Mouse (Mus musculus) R1 (cell line): ENCODE results near the gene Lpar5.
A peak's percentile ranks its signal among the peaks of the same experiment; 100 is the strongest.
"Not testable (repeated sequence)": the region's sequence is repeated elsewhere in the genome, so short reads cannot be mapped to it uniquely, and the experiment has no call there.

Experiments
- DNase-seq: peaks from one replicate; pipeline ENCODE4 v3.0.0-alpha.2; 2018; ENCODE audit warnings: low read depth, low spot score

The Lpar5 gene

GRCm38 (mm10) chr6:125067571-125067995 lies at the start of gene Lpar5:
TSS of gene Lpar5 (plus strand) at chr6:125067920.
- DNase-seq = peak; percentile 78

GRCm38 (mm10) chr6:125030532-125030931 lies 37.2 kb upstream of the Lpar5 start:
- DNase-seq = peak; percentile 76

GRCm38 (mm10) chr6:125031604-125032003 lies 36.1 kb upstream of the Lpar5 start:
- no peak for DNase-seq

DNA sequence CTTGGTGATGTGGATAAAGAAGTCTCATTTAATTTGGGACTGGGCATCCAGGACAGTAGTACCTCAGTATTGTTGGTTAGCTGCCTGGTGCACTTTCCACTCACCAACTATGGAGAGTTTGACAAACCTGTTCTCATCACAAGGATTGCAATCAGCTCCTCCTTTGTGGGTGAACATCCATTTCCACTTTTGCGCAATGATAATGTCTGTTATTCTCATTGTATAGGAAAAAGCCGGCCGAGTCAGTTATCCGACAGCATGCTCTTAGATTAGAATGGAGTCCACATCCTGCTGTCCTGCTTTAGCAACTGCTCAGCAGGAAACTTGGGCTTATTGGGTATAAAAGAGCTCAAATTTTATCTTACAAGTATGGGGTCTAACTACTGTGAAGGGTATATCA lies 29.1 kb upstream of the Lpar5 start:
- DNase-seq = no peak

GRCm38 (mm10) chr6:125039131-125039530 lies 28.6 kb upstream of the Lpar5 start:
- no peak for DNase-seq

GRCm38 (mm10) chr6:125039533-125040153 lies 28.1 kb upstream of the Lpar5 start, which contains the start of gene Ing4:
TSS of gene Ing4 (plus strand) at chr6:125039760.
- DNase-seq = peak; percentile 100

DNA sequence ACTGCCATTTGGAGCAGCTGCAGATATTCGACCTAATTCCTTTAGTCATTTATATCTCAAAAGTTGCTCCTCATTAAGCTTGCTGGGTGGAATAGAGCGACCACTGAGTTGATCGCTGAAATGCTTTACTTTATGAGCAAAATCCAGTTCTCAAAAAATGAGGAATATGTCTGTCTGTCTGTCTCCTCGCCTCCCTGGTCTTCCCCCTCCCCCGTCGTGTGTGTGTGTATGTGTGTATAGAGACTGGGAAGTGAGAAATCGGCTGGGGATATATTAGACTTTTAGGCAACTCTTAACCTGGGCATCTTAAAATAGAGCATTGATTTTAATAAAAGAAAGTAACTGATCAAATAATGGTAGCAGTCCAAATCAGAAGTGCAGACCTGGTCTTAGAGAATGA lies 27.5 kb upstream of the Lpar5 start:
- peak; percentile 23 for DNase-seq

DNA sequence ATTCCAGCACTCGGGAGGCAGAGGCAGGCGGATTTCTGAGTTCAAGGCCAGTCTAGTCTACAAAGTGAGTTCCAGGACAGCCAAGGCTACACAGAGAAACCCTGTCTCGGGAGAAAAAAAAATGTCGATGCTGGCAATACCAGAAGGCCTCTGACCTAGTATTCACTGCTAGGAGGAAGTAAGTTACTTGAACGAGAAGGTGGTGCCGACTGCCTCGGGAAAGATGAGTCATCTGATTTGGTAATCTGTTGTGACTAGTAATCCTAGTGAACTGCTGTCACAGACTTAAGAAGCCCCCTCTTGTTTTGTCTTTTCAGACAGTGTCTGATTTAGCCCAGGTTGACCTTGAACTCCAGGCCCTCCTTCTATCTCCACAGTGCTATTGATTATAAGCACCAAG lies 26.7 kb upstream of the Lpar5 start:
- peak; percentile 28 for DNase-seq

- no peak for DNase-seq
Measured at GRCm38 (mm10) chr6:125042081-125042480, 25.6 kb upstream of the Lpar5 start.

DNA sequence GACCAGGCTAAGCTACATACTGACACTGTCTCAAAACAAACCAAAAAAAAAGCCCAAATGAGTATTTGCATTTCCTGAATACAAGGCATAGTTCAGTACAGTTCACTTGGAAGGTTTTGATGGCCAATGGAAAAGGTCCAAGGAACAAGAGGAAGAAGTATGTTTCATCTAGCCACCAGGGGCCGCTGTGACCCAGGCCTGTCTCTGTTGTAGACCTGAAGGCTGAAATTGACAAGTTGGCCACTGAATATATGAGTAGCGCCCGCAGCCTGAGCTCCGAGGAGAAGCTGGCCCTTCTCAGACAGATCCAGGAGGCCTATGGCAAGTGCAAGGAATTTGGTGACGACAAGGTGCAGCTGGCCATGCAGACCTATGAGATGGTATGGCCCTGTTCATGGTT lies 21.0 kb upstream of the Lpar5 start:
- DNase-seq = peak; percentile 90

DNA sequence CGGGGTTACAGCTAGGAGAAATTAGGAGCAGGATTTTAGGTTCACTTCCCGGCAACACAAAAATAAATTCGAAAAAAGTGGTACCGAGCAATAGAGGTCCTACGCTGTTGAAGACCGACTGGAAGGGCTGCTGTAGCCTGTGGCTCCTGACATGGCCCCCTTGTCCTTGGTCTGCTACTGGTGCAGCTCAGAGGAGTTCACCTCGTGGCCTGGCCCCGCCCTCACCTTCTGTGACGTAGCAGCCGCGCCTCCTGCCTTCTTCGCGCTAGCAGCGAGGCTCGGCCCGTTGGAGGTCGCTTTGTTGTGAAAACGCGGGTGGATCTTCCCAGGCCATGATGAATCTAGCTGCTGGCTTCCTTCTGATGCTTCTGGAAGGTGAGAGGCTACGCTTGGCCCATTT lies 18.0 kb upstream of the Lpar5 start, which contains the start of gene Acrbp:
TSS of gene Acrbp (plus strand) at position 12 of the 400 bp plus-strand sequence.
- peak; percentile 83 for DNase-seq

DNA sequence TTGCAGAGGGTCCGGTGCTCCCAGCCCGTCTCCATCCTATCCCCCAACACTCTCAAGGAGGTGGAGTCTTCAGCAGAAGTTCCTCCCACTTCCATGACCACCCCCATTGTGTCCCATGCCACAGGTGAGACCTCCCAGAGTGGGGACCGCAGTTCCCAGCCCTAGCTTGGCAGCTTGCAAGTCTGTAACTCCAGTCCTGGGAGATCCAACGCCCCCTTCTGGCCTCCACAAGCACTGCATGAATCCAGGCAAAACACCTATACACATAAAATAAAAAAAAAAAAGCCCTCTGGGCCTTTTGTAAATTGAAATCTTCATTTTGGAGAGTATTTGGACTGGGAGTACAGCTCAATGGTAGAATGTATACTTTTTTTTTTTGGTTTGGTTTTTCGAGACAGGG lies 16.5 kb upstream of the Lpar5 start:
- DNase-seq = peak; percentile 81

DNA sequence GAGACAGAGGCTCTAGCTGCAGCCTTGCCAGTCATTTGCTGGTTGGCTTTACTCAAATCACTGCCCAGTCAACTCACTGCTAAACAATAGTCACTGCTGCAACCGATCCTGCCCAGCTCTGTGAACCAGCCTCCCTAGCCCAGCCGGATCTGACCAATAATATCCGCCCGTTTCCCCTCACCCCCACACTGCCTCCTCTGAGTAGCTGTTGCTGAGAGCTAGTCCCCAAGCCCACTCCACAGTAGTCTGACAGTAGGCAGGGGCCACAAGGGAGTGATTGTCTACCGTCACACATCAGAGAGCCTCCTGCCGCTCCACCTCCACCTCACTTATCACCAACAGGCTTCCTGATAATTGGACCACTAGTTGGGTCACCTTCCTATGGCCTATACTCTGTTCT lies 6.2 kb upstream of the Lpar5 start:
- DNase-seq = no peak

- DNase-seq = no peak
Measured at GRCm38 (mm10) chr6:125062511-125062910, 5.2 kb upstream of the Lpar5 start.

DNA sequence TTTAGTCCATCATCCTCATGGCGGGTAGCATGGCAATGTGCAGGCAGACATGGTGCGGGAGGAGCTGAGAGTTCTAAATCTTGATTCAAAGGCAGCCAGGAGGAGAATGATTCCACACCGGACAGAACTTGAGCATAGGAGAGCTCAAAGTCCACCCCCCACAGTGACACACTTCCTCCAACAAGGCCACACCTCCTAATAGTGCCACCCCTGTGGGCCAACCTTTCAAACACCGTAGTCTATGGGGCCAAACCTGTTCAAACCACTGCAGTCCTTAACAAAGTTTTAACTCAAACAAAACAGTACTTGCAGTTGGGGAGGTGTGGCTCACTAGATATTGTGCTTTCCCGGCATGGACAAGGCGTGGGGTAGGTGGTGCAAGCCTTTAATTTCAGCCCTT lies 3.8 kb upstream of the Lpar5 start:
- DNase-seq = peak; percentile 75

GRCm38 (mm10) chr6:125065223-125065622 lies 2.5 kb upstream of the Lpar5 start:
- not testable (repeated sequence) for DNase-seq

GRCm38 (mm10) chr6:125071170-125071895 lies 3.6 kb downstream of the Lpar5 start:
- peak; percentile 67 for DNase-seq

- DNase-seq = peak; percentile 77
Measured at GRCm38 (mm10) chr6:125071896-125072279, 4.2 kb downstream of the Lpar5 start.

GRCm38 (mm10) chr6:125073825-125074224 lies 6.1 kb downstream of the Lpar5 start:
- DNase-seq = no peak

DNA sequence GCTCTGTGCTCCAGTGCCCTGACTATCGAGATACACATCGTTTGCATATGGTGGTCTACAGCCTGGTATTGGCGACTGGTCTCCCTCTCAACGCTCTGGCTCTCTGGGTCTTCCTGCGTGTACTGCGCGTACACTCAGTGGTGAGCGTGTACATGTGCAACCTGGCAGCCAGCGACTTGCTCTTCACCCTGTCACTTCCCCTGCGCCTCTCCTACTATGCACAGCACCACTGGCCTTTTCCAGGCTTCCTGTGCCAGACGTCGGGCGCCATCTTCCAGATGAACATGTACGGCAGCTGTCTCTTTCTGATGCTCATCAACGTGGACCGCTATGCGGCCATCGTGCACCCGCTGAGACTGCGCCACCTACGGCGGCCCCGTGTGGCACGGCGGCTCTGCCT lies 13.7 kb downstream of the Lpar5 start:
- peak; percentile 76 for DNase-seq

- DNase-seq = peak; percentile 97
Measured at GRCm38 (mm10) chr6:125081797-125082560, 14.3 kb downstream of the Lpar5 start.

DNA sequence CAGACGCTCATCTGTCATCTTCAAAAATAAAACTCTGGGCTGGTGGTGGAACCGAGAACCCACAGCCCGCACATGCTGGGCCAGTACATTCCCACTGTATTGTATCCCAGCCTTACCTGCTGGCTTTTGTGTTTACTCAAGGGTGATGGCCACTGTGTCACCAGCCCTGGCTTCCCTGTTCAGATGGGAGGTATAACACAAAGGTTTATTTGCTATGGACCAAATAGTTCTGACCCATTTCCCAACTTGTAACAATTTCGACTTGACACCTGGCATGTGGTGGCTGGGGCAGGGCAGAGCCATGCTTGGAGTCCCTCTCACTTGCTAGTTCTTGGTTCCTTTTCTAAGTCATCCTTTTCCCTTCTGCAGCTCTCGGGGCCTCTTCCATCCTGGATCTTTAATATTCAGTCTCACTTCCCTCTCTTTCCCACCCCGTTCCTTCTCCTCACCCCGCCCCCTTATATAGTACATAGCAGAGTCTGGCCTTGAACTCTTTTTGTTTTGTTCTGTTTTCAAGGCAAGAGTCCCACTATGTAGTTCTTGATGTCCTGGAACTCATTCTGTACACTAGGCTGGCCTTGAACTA lies 15.2 kb downstream of the Lpar5 start:
- no peak for DNase-seq
